Mouse (Mus musculus) kidney, postnatal 0 days (tissue): ENCODE results near the gene Misp. TPM values are rescaled to one million over a fixed set of nuclear protein-coding genes. Genes with fewer than 3 reads are reported as not detected.
A peak's percentile ranks its signal among the peaks of the same experiment; 100 is the strongest.

Experiments used
- ATAC-seq: fragments of 200-750 bp; cut with Nextera tagmentation; replicated peaks from 2 replicates; pipeline ENCODE4 v1.8.0; 2017; ENCODE audit warnings: low read depth, moderate number of reproducible peaks, moderate TSS enrichment, moderate library complexity; ENCODE audit not compliant: low FRiP score
- DNase-seq: peaks from one replicate; pipeline ENCODE4 v3.0.0-alpha.2; 2016; ENCODE audit warnings: low spot score
- H3K27ac ChIP-seq: fragments of 300-500 bp; sonication (generic); 2 replicates; pipeline ENCODE4 v1.5.1; 2014; ENCODE audit warnings: mild to moderate bottlenecking
- H3K27me3 ChIP-seq: fragments of 300-500 bp; sonication (generic); 2 replicates; pipeline ENCODE4 v1.6.1; 2014; ENCODE audit warnings: low read length, mixed read lengths; ENCODE audit not compliant: insufficient read depth
- H3K36me3 ChIP-seq: fragments of 300-500 bp; sonication (generic); 2 replicates; pipeline ENCODE4 v1.6.1; 2014; ENCODE audit warnings: low read length, mixed read lengths; ENCODE audit not compliant: insufficient read depth
- H3K4me1 ChIP-seq: fragments of 300-500 bp; sonication (generic); replicated peaks from 2 replicates; pipeline ENCODE4 v1.6.1; 2014; ENCODE audit warnings: antibody characterized with exemption, low read length, mixed read lengths; ENCODE audit not compliant: insufficient read depth
- H3K4me2 ChIP-seq: fragments of 300-500 bp; sonication (generic); 2 replicates; pipeline ENCODE4 v1.6.1; 2014; ENCODE audit warnings: mild to moderate bottlenecking, low read length, moderate library complexity, mixed read lengths
- H3K4me3 ChIP-seq: fragments of 300-500 bp; sonication (generic); replicated peaks from 2 replicates; pipeline ENCODE4 v1.5.1; 2014; ENCODE audit warnings: low read depth, low read length
- H3K9ac ChIP-seq: fragments of 300-500 bp; sonication (generic); 2 replicates; pipeline ENCODE4 v1.6.1; 2014; ENCODE audit warnings: low read depth, low read length
- H3K9me3 ChIP-seq: fragments of 300-500 bp; sonication (generic); replicated peaks from 2 replicates; pipeline ENCODE4 v1.6.1; 2016; ENCODE audit warnings: low read length, inconsistent platforms, mixed read lengths
- CTCF ChIP-seq: IDR thresholded peaks from 2 replicates; pipeline ENCODE4 v1.5.1; 2016; ENCODE audit warnings: antibody characterized with exemption, low read depth, mild to moderate bottlenecking, moderate library complexity
- WGBS: fragments of 180-500 bp; shearing (Covaris S2); extraction: QIAGEN DNeasy Blood & Tissue Kit; methylation state at CpG from one replicate; pipeline ENCODE4 v1.1.7; 2014; 5-methylcytosine and 5-hydroxymethylcytosine counted together
- polyA plus RNA-seq: library from polyadenylated mRNA; unstranded; fragments of >200 nt; fragmentation: Nextera tagmentation; extraction: Ambion mirVana; gene quantifications from 2 replicates; pipeline ENCODE4 v1.2.1, GENCODE M21; 2015

Gene Misp
- polyA plus RNA-seq, 1 experiment from 2014 or later: 24.8 TPM

- WGBS: 5% methylated on average over 51 of the region's 51 CpGs
- peaks cover 15% of the 10 kb centered on the region for H3K4me1 ChIP-seq
- H3K9me3 ChIP-seq: no peaks in the 10 kb centered on the region
- H3K4me3 ChIP-seq: peak within 1 kb of the TSS; percentile 83
- DNase-seq (peak; percentile 78), ATAC-seq (peak; percentile 79)
- H3K27me3 ChIP-seq: no peaks in the 10 kb centered on the region
- H3K9ac ChIP-seq: peak within 1 kb of the TSS; percentile 90
- no peaks in the 10 kb centered on the region for H3K36me3 ChIP-seq
- TF ChIP-seq CTCF: peak; percentile 78
- peak within 1 kb of the TSS; percentile 96 for H3K4me2 ChIP-seq
- H3K27ac ChIP-seq: peak within 1 kb of the TSS; percentile 92
Observed at GRCm38 (mm10) chr10:79793051-79793737, 27.6 kb upstream of the Misp start, which contains the start of gene Palm. Gene Palm (plus strand): TSS chr10:79793572.

- peak; percentile 5; the same call in 1 of the 2 replicates for ATAC-seq
- Histone ChIP-seq H3K4me3 (peak overlapping the region; percentile 83), H3K36me3 (no peaks in the 10 kb centered on the region), H3K9ac (peak overlapping the region; percentile 90), H3K27me3 (no peaks in the 10 kb centered on the region), H3K27ac (peak overlapping the region; percentile 92), H3K4me1 (peaks cover 15% of the 10 kb centered on the region), H3K9me3 (no peaks in the 10 kb centered on the region), H3K4me2 (peak overlapping the region; percentile 96)
- WGBS: 1% methylated on average over 38 of the region's 38 CpGs
- TF ChIP-seq CTCF: no peak
- DNase-seq: peak; percentile 70
Observed at GRCm38 (mm10) chr10:79793738-79794490, 26.9 kb upstream of the Misp start.

GRCm38 (mm10) chr10:79794491-79794931 lies 26.3 kb upstream of the Misp start:
- Histone ChIP-seq H3K9ac (peak overlapping the region; percentile 90), H3K36me3 (no peaks in the 10 kb centered on the region), H3K4me3 (peak overlapping the region; percentile 83), H3K27me3 (no peaks in the 10 kb centered on the region), H3K27ac (peak overlapping the region; percentile 92), H3K4me1 (peaks cover 15% of the 10 kb centered on the region), H3K9me3 (no peaks in the 10 kb centered on the region), H3K4me2 (peak overlapping the region; percentile 96)
- ATAC-seq (peak; percentile 44; the same call in 1 of the 2 replicates), DNase-seq (peak; percentile 75)
- peak; percentile 4; the same call in 1 of the 2 replicates for TF ChIP-seq CTCF
- 2% methylated on average over 10 of the region's 10 CpGs for WGBS

GRCm38 (mm10) chr10:79795905-79796304 lies 24.9 kb upstream of the Misp start:
- 93% methylated on average over 3 of the region's 3 CpGs for WGBS
- ATAC-seq: no peak
- no peak overlapping the region for H3K4me3 ChIP-seq
- peaks cover 19% of the 10 kb centered on the region for H3K4me1 ChIP-seq
- no peak overlapping the region for H3K9ac ChIP-seq
- no peak overlapping the region for H3K4me2 ChIP-seq
- H3K36me3 ChIP-seq: peaks cover 3% of the 10 kb centered on the region; the same call in 1 of the 2 replicates
- H3K27ac ChIP-seq: no peak overlapping the region
- TF ChIP-seq CTCF: 0 out of 2 replicates have a peak, but pooled peaks have one; percentile 13
- H3K9me3 ChIP-seq: no peaks in the 10 kb centered on the region
- no peak for DNase-seq
- no peaks in the 10 kb centered on the region for H3K27me3 ChIP-seq

GRCm38 (mm10) chr10:79797326-79797725 lies 23.5 kb upstream of the Misp start:
- ATAC-seq (no peak), DNase-seq (no peak)
- no peak overlapping the region for H3K27ac ChIP-seq
- TF ChIP-seq CTCF: no peak
- no peak overlapping the region for H3K9ac ChIP-seq
- H3K36me3 ChIP-seq: peaks cover 3% of the 10 kb centered on the region; the same call in 1 of the 2 replicates
- H3K4me2 ChIP-seq: peak overlapping the region; percentile 13; the same call in 1 of the 2 replicates
- no peaks in the 10 kb centered on the region for H3K9me3 ChIP-seq
- no peaks in the 10 kb centered on the region for H3K27me3 ChIP-seq
- WGBS: 38% methylated on average over 15 of the region's 15 CpGs
- peaks cover 28% of the 10 kb centered on the region for H3K4me1 ChIP-seq
- H3K4me3 ChIP-seq: no peak overlapping the region

- no peak overlapping the region for H3K27ac ChIP-seq
- 77% methylated on average over 12 of the region's 12 CpGs for WGBS
- ATAC-seq: no peak
- H3K9me3 ChIP-seq: no peaks in the 10 kb centered on the region
- no peaks in the 10 kb centered on the region for H3K27me3 ChIP-seq
- no peak overlapping the region for H3K4me3 ChIP-seq
- H3K4me1 ChIP-seq: peaks cover 32% of the 10 kb centered on the region
- TF ChIP-seq CTCF: no peak
- DNase-seq: no peak
- H3K36me3 ChIP-seq: peaks cover 3% of the 10 kb centered on the region; the same call in 1 of the 2 replicates
- H3K4me2 ChIP-seq: no peak overlapping the region
- no peak overlapping the region for H3K9ac ChIP-seq
Observed at GRCm38 (mm10) chr10:79798289-79798928, 22.4 kb upstream of the Misp start.
